Mouse (Mus musculus) erythroid progenitor cell, adult 5-6 weeks (primary cell): ENCODE measurements around the gene Gm3417. TPM values are rescaled to one million over a fixed set of nuclear protein-coding genes. Genes with fewer than 3 reads are reported as not detected.
"Not testable (repeated sequence)": the region's sequence is repeated elsewhere in the genome, so short reads cannot be mapped to it uniquely, and the experiment has no call there.

Experiments used
- ATAC-seq: replicated peaks from 2 replicates; pipeline ENCODE4 v1.8.0; 2016; ENCODE audit warnings: moderate number of reproducible peaks, mild to moderate bottlenecking, moderate TSS enrichment, inconsistent platforms; ENCODE audit not compliant: poor library complexity, low FRiP score, severe bottlenecking
- total RNA-seq, 2 experiments: library from RNA; stranded (forward) in 1 of 2; stranded (reverse) in 1 of 2; fragments of 150-400 nt in 1 of 2; fragments of 186-747, 209-891 nt in 1 of 2; gene quantifications; 2 replicates each; pipeline versions ENCODE4 v1.2.3 to v1.2.4; 2015 to 2017; ENCODE audit warnings: low replicate concordance in 2 of 2

Gene Gm3417
- not detected in 2 replicates for total RNA-seq (2015; ENCODE audit: low replicate concordance)
- total RNA-seq (2017; ENCODE audit: low replicate concordance), result not detected in 2 replicates

DNA sequence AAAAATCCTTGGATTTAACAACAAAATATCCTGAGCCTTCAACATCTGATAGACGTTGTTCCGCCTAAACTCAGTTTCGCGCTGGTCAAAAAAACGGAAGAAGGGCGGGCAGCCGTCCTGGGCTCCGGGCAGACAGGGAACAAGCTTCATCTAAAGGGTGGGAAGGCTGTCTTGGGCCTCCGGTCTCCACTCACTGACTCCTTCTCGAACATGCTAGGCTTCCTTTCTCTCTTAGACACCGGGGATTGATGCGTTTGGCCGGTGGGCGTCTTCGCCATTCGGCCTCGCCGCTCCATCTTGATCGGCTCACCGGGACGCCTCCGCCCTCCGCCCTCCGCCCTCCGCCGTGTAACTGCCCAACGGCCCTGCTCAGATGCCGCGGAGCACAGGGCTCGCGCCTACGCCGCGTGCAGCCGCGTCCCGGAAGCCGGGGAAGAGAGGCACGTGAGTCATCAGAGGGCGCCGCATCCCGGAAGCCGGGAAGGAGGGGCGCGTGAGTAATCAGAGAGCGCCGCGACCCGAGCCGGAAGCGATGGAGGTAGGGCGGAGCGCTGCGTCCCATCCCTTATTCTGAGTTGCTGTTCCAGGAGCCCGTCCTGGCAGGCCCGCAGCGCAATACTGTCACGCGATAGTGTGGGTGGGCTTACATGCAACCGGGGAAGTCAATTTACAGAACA lies at the start of gene Gm3417, which contains the start of gene 9030025P20Rik:
Gm3417 (minus strand) TSS at position 429 of the 677 bp plus-strand sequence.
9030025P20Rik (plus strand) TSS at position 107 of the 677 bp plus-strand sequence.
- peak; percentile 91 for ATAC-seq

DNA sequence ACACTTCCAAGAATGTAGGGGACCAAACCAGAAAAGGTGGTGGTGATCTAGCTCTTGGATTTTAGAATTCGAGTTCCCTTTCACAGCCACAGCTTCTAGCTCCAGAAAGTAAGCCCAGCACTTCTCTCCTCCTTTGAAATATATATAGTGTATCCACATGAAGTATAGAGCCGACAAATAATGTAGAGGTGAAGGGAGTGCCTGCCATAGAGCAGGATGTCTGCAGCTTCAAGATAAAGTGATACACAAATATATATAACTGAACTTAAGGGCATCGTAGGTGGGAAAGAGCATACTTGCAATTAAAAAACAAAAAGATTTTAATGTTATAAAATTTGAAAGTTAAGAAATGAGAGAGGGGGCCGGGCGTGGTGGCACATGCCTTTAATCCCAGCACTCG lies 46.9 kb upstream of the Gm3417 start:
- ATAC-seq, result peak; percentile 58; the same call in 1 of the 2 replicates

DNA sequence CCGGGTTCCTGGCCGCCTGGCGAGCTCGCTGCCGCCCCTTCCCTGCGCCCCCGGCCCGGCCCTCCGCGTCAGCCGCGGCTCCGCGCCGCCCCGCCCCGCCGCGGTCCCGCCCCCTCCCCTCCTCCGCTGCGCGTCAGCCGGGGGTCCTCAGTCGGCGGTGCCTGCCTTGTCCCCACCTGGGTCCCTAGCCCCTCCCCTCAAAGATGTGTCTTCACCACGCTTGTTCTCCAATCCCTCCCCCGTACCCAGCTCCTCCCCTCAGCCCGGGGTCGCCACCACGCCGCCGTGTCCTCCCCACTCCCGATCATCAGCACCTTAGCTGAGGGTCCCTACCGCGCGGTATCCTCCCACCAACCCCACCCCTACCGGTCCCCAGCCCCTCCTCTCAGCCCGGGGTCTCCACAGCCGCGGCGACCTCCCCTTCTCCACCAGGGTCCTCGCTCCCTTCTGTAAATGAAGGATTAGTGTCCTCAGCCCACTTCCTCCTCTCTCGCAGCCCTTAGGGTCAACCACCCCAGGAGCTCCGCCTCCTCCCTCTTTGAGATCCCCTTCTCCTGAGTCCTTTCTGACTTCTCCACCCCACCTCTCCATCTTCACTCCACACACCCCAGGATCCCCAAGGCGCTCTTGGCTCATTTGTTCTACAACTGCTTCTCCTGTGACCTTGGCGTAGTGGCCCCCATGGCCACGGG lies 46.1 kb upstream of the Gm3417 start:
- ATAC-seq, result peak; percentile 36

DNA sequence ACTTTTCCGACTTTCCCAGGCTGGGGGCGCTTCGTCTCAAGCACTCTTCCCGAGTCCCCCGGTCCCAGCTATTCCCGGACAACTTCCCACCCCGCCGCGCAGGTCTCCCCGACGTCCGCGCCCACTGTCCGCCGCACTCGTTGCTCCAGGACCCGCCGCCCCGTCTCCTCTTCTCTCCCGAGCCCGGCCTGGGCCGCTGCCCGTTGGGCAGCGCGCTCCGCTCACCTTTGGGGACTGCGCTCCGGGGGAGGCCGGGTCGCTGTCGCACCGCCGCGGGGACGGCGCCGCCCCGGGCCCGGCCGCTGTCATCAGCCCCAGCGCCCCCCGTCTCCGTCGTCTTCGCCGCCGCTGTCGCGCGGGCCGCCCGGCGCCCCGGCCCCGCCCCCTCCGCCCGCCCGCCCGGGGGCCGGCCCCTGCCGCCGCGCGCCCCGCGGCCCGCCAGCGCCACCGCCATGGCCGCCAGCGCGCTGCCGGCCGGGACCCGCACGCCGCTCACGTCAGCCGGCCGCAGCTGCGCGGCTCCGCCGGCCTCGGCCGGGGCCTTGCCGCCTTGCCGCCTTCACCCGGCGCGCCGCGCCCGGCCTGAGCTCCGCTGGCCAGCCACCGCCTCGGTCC lies 45.4 kb upstream of the Gm3417 start:
- ATAC-seq, result peak; percentile 49

DNA sequence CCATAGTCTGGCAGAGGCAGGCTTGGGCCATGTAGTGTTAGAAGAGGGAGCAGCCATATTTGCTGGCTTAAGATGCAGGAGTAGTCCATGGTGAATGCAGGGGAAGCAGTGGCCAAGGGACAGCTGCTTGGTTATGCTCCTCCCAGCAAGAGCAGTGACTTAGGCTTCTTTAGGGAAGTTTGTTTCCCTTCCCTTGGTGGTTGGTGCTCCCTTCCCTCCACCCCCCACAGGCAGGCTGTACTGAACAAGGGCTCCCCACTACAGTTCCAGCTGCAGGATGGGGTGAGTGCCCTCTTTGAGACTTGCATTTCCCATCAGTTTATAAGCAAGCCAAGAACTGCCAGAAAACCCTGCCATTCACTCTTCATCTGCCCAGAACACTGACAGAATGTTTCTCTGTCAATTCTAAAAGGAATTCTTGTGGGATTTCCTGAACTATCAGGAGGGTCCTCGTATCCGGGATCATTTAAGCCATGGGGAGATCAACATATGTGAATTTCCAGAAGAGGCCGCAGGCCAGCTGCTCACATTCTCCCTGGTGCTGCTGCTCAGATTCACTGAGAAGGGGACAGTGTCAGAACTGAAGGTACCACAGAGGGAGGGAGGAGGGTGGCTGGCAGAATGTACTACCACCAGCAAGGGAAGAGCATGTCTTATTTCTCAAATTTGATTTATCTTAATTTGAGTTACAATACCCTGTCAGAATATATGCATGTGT lies 43.1 kb upstream of the Gm3417 start:
- not testable (repeated sequence) for ATAC-seq

- peak; percentile 93 for ATAC-seq
These were observed 31.3 kb upstream of the Gm3417 start, which contains the start of gene Gm3435 for GRCm38 (mm10) chr17:15009706-15010413. Gene Gm3435, plus strand, starts transcription at chr17:15010176.

DNA sequence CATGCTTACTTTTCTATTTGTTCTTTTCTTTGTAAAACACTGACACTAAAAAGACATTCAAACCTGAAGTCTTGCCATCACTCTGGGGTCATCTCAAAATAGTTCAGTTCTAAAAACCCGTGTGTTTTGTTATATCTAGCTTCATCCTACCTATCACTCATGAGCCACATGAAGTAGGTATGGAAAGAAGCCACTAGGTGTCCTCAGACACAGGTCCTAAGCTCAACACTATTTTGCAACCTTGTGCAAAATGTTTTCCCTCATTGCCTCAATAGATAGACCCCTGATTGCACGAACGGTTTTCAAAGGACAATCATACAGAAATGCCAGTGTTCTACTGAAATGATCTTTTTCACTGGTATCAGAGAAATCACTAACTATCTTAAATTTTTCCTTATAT lies 30.5 kb upstream of the Gm3417 start:
- ATAC-seq, result peak; percentile 79

GRCm38 (mm10) chr17:15000047-15000446 lies 21.5 kb upstream of the Gm3417 start:
- peak; percentile 67 for ATAC-seq

- peak; percentile 55 for ATAC-seq
These were observed 15.6 kb upstream of the Gm3417 start for GRCm38 (mm10) chr17:14994140-14994539.

DNA sequence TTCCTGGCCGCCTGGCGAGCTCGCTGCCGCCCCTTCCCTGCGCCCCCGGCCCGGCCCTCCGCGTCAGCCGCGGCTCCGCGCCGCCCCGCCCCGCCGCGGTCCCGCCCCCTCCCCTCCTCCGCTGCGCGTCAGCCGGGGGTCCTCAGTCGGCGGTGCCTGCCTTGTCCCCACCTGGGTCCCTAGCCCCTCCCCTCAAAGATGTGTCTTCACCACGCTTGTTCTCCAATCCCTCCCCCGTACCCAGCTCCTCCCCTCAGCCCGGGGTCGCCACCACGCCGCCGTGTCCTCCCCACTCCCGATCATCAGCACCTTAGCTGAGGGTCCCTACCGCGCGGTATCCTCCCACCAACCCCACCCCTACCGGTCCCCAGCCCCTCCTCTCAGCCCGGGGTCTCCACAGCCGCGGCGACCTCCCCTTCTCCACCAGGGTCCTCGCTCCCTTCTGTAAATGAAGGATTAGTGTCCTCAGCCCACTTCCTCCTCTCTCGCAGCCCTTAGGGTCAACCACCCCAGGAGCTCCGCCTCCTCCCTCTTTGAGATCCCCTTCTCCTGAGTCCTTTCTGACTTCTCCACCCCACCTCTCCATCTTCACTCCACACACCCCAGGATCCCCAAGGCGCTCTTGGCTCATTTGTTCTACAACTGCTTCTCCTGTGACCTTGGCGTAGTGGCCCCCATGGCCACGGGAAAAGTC lies 14.7 kb upstream of the Gm3417 start:
- ATAC-seq, result peak; percentile 28; the same call in 1 of the 2 replicates

DNA sequence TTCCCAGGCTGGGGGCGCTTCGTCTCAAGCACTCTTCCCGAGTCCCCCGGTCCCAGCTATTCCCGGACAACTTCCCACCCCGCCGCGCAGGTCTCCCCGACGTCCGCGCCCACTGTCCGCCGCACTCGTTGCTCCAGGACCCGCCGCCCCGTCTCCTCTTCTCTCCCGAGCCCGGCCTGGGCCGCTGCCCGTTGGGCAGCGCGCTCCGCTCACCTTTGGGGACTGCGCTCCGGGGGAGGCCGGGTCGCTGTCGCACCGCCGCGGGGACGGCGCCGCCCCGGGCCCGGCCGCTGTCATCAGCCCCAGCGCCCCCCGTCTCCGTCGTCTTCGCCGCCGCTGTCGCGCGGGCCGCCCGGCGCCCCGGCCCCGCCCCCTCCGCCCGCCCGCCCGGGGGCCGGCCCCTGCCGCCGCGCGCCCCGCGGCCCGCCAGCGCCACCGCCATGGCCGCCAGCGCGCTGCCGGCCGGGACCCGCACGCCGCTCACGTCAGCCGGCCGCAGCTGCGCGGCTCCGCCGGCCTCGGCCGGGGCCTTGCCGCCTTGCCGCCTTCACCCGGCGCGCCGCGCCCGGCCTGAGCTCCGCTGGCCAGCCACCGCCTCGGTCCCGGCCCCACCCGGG lies 14.0 kb upstream of the Gm3417 start:
- ATAC-seq, result peak; percentile 49

DNA sequence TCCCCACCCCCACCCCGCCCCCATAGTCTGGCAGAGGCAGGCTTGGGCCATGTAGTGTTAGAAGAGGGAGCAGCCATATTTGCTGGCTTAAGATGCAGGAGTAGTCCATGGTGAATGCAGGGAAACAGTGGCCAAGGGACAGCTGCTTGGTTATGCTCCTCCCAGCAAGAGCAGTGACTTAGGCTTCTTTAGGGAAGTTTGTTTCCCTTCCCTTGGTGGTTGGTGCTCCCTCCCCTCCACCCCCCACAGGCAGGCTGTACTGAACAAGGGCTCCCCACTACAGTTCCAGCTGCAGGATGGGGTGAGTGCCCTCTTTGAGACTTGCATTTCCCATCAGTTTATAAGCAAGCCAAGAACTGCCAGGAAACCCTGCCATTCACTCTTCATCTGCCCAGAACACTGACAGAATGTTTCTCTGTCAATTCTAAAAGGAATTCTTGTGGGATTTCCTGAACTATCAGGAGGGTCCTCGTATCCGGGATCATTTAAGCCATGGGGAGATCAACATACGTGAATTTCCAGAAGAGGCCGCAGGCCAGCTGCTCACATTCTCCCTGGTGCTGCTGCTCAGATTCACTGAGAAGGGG lies 11.6 kb upstream of the Gm3417 start:
- ATAC-seq, result not testable (repeated sequence)

DNA sequence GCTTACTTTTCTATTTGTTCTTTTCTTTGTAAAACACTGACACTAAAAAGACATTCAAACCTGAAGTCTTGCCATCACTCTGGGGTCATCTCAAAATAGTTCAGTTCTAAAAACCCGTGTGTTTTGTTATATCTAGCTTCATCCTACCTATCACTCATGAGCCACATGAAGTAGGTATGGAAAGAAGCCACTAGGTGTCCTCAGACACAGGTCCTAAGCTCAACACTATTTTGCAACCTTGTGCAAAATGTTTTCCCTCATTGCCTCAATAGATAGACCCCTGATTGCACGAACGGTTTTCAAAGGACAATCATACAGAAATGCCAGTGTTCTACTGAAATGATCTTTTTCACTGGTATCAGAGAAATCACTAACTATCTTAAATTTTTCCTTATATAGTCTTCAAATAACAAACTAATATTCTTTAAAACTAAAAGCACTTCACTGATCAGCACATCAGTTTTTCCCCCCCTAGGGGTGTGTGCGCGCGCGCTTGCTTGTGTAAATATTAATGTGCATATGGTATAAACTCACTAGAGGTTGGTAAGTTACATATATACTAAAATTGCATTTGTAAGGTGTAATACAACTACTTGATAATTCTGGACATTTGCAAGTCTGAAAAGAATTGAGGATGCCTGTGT lies 750 bp downstream of the Gm3417 start:
- ATAC-seq, result peak; percentile 80

- ATAC-seq, result peak; percentile 74
These were observed 10.1 kb downstream of the Gm3417 start for GRCm38 (mm10) chr17:14968373-14968913.

- ATAC-seq, result peak; percentile 23
These were observed 16.9 kb downstream of the Gm3417 start for GRCm38 (mm10) chr17:14961557-14962154.

- ATAC-seq, result peak; percentile 32
These were observed 17.5 kb downstream of the Gm3417 start, which contains the start of gene Phf10 for GRCm38 (mm10) chr17:14960951-14961556. Gene Phf10, minus strand, starts transcription at chr17:14961273.
